Mouse (Mus musculus): ENCODE results near the gene Jmjd8.

- TF ChIP-seq CTCF (IDR thresholded peaks at IDR 0.05; ENCODE audit: control insufficient read depth, insufficient read depth, insufficient read length) (no peak), MAX (IDR thresholded peaks at IDR 0.05) (no peak), MYOD1 (IDR thresholded peaks at IDR 0.05; ENCODE audit: control insufficient read depth, insufficient read length, low read depth) (no peak), USF1 (IDR thresholded peaks at IDR 0.05; ENCODE audit: low read depth) (no peak), CEBPB (IDR thresholded peaks at IDR 0.05; ENCODE audit: low read depth) (no peak), FOSL1 (IDR thresholded peaks at IDR 0.05; ENCODE audit: insufficient read depth, low read length, poor library complexity, severe bottlenecking) (no peak)
Measured at GRCm38 (mm10) chr17:25879750-25880149, 51.1 kb downstream of the Jmjd8 start.
